Mouse (Mus musculus) gastrocnemius, postnatal 4 days (tissue): Measurements from ENCODE around the gene Olig3. TPM values are rescaled to one million over a fixed set of nuclear protein-coding genes. Genes with fewer than 3 reads are reported as not detected.

Experiments
- total RNA-seq, 2 experiments: library from RNA; stranded (reverse); gene quantifications; 2 replicates each; pipeline ENCODE4 v1.2.3; 2021

Olig3 gene
- total RNA-seq, 2 experiments from 2014 or later = not detected

Other genes with a start within 250 kb of the Olig3 start
- gene Ifngr1, start 235.4 kb downstream of the Olig3 start, total RNA-seq = 10 to 100 TPM; 35.2 to 35.7 TPM